Mouse (Mus musculus) layer of hippocampus, adult 8-10 months (tissue): ENCODE data around the gene Man2a1. TPM values are rescaled to one million over a fixed set of nuclear protein-coding genes. Genes with fewer than 3 reads are reported as not detected.

Source experiments
- DNase-seq, 2 experiments: peaks; one replicate each; pipeline ENCODE4 v3.0.0; 2022; ENCODE audit warnings: low spot score in 2 of 2
- total RNA-seq, 4 experiments: library from RNA; stranded (reverse); gene quantifications; 2 replicates each; pipeline ENCODE4 v1.2.4; 2022

Gene Man2a1
- total RNA-seq, 4 experiments from 2014 or later, result 15.4 to 19.8 (median 16.4) TPM

DNA sequence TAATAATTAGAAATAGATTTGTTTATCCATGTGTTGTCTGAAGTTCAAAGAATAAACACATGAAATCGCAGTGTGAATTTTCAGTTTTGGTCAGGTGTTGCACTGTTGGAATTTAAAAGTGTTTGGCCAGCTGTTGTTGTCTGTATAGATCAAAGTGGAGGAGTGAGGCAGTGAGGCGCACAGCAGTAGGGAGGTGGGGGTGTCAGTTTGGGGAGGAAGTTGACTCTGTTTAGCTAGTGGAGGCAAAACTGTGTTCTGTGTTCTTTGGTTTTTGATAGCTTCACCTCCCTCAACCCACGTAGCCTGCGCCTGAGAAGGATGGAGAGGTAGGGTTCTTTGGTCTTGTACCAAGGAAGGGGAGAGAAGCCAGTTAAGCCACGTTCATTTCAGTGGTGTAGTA is 28.3 kb downstream of the Man2a1 start:
- DNase-seq, result no peak

DNA sequence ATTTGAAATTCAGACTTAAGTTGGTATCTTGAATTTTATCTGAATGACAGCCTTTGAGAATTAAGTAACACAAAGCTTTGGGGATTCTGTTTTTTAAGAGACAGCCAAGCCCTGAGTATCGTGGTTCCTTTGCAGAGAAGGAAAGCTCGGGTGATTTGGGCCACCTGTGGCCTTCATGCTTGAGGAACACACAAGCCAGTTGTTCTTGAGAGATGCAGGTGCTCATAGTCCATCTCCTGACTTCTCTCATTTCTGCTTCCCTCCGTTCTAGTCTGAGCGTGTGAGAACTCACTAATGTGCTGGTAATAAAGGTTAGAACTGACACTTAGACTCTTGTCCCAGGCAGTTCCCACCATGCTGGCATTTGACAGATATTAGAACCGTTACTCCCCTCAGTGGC is 28.9 kb downstream of the Man2a1 start:
- no peak for DNase-seq

DNA sequence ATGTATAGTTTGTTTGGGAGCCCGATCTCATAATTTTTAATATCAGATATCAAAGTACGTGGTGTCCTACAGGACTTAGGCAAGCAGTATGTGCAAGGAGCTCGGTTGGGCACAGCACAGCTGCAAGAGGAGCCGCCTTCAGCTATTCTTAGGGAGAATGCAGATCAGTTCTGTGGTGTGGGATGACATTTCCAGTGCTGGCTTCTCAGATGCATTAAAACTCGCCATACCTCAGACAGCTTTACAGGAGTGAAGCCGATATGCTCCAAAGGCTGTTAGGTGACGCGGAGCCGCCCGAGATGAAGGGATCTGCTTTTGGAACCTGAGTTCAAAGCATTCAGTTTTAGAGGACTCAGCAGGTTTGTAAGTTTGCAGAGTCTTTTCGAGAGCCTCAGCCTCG is 30.0 kb downstream of the Man2a1 start:
- no peak for DNase-seq

DNA sequence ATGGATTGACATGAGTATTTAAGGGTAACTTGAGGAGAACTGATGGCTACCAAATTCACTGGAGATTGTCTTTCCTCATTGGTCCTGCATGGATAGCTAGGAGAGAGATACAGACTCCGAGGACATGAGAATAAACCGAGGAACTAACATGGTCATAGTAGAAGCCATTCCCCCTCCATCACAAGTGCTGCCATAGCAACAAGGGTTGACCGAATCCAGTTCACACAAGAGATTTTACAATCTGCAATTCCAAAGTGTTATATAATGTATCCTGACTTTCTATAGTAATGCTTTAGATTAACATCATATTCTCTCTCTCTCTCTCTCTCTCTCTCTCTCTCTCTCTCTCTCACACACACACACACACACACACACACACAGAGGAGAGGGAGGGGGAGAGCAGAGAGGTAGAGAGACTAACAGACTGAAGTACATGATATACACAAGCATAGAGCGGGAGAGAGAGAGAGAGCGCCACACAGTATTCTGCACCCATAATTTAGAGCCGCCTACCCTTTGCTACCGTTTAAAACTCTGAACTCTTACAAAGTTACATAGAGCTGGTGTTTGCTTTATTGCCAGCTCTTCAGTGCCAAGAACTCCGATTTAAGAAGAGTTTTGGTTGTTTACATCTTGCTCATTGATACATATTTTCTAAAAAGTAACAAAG is 37.5 kb downstream of the Man2a1 start:
- DNase-seq, result no peak

DNA sequence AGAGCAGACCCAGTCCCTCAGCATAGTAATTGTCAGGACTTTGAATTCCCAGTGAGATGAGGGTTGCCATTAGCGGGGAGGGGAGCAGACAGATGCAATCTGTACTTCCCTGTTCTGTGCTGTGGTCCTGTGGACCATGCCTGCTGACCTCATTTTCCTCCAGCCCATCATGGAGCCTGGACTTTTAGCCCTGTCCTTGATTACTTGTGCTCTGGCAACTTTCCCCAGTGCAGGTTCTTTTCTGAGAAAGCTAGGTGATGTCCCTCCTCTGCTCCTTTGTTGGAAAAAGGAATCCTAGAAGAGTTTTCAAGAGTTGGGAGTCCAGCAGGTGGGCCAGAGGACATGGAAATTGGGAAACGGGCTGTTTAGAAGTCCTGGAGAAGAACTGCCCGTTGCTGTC is 40.8 kb downstream of the Man2a1 start:
- no peak for DNase-seq

DNA sequence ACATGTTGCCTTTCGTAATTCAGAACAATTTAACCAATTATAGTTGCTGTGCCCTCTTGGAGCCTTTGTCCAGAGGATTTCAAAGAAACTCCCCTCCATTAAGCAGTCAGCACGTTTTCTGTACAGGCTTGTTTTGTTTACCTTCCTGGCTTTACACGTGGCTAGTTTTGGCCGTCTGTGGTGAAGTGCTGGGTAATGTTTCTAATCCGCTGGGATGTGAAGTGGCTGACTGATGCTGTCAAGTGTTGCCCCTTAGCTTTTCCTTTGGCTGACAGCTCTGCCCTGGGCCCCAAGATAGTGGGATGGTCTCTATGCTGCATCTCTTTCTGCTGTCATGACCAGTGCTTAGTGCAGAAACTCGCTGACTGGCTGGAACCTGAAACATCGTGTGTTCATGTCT is 43.1 kb downstream of the Man2a1 start:
- DNase-seq, result no peak

DNA sequence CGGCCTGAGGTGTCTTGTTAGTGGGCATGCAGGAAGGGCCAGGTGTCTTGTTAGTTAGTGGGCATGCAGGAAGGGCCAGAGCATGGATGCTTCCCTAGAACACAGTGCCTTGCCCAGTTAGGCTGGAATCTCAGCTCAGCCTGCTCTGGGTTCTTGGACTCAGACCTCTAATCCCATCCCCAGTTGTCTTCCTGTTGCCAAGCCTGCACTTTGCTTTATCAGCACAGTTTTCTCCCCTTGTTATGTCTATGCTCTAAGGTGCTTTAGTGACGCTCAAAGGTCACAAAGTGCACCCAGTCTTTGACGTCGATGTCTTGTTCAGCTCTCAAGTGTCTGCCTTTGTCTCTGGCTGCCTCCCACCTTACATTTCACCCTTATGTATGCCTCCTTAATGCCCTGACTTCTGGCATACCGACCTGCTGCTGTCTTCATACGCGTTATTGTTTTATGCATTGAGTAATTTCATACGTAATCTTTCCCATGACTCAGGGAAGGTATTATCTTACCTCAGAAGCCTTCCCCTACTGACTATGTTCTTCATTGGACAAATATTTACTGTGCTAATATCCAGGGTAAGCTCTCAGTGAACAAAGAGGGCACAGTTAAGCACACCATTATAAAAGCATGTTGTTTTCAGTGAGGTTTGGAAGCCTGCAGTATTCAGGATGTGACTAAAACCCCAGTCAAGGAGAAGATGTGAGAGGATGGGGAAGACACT is 44.5 kb downstream of the Man2a1 start:
- DNase-seq, result no peak

DNA sequence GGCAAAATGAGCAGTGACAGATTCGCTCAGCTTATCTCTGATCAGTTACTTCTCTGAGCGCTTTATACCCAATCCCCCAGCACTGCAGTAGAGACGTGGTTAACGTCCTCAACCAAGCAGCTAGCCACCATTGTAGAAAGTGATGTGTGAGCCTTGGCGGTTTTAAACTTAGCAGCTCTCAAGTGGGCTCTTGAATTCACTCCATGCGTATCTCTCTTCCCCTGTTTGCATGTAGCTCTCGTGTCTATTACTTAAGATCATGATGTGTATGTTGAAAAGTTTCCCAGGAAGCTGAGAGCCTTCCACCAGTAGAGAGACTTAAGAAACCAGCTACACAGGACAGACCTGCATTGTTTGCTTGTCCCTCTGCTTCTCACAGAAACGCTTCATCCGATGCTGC is 46.9 kb downstream of the Man2a1 start:
- no peak for DNase-seq

DNA sequence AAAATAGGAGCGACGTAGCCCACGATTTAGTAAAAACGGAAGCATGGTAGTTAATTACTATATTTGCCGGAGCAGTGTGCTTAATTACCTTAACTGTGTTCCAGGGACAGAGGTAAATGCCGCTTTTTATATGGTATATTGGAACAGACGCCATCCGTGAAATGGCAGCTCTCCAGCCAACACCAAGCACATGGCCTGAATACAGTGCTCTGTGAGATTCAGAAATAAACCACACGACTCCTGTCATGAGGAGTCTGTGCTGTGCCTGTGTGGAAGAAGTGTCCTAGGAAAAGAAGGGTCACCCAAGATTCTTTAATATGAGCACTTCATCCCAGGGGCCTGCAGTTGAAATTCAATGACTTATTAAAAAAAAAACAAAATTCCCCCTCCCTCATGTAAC is 50.2 kb downstream of the Man2a1 start:
- no peak for DNase-seq

DNA sequence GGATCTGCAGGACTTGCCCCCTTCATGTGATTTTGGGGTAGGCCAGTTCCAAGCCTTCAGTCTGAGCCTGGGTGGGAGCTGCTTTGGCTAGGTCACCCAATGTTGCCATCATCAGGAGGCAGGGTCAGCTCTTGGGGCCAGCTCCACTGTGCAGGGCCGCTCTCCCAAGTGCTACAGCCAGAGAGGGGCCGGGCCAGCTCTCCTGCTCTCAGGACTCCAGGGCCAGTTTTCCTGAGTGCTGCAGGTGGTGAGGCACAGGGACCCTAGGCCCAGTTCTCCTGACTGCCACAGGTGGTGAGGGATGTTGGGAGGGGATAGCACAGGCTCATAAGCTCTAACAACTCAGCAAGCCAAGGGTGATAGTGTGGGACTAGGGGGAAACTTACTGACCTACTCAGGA is 53.1 kb downstream of the Man2a1 start:
- no peak for DNase-seq

DNA sequence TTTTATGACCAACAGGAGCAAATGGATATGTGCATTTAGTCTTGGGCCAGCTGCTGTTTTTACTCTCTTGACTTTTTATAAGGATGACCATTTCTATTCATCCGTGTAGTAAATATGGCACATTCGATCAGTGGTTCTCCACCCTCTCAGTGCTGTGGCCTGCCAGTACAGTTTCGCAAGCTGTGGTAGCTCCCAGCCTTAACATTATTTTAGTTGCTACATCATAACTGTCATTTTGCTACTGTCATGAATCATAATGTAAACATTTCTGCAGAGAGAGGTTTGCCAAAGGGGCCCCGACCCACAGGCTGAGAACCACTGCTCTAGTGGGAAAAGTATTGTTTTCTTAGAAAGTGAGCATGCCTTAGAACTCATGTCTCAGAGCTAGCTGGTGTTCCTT is 59.1 kb downstream of the Man2a1 start:
- no peak for DNase-seq

DNA sequence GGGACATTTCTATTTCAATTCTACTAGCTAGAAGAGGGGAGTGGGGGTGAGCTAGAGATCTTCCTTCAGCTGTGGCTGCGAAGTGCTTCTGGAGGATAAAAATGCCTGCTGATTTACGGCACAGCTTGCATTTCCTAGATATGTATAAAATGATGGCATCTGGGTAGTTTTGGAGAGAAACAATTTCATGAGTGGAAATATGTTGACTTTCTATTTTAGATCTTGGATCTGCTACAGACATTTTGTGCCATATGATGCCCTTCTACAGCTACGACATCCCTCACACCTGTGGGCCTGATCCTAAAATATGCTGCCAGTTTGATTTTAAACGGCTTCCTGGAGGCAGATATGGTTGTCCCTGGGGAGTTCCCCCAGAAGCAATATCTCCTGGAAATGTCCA is 66.0 kb downstream of the Man2a1 start:
- DNase-seq, result peak in 1 of 2 experiments; percentile 20

DNA sequence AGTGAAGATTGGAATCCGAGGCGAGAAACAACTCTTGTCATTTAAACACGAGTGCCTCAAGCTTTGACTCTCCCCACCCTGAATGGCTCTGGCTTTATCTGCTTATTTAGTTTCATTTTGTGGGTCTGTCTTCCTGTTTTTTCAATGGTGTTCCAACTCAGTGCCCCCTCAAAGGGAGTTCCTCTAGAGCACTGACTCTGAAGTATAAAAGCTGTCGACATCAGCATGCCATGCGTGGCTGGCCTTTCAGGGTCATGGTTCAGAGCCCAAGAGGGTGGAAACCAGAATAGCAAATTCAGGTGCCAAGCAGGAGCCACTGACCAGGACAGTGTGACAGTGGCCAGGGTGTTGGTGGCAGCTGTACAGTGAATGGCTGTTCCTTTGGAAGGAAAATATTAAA is 68.0 kb downstream of the Man2a1 start:
- no peak for DNase-seq

DNA sequence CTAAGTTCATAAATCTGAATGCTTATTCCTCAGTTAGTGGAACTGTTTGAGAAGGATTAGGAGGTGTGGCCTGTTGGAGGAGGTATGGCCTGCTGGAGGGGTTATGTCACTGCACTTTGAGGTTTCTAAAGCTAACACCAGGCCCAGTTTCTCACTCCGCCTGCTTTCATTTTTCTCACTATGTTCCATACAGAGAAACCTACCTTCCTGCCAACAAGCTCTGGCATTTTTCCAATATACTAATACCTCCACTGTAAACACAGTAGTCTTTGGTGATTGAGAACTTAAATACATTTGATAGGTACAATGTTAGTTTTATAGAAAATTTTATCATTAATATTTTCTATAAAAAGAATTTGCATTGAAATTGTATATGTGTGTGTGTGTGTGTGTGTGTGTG is 73.9 kb downstream of the Man2a1 start:
- no peak for DNase-seq

DNA sequence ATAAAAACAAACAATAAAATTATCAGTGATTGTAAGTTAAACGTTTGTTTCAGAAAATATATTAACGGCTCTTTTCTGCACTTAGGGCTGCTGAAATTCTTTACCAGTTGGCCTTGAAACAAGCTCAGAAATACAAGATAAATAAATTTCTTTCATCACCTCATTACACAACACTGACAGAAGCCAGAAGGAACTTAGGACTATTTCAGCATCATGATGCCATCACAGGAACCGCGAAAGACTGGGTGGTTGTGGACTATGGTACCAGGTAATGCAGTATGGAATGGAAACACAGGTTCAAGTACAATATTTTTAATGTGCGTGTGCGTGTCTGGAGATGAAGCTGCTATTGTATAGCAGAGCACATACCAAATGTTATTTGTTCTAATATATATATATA is 74.4 kb downstream of the Man2a1 start:
- no peak for DNase-seq

DNA sequence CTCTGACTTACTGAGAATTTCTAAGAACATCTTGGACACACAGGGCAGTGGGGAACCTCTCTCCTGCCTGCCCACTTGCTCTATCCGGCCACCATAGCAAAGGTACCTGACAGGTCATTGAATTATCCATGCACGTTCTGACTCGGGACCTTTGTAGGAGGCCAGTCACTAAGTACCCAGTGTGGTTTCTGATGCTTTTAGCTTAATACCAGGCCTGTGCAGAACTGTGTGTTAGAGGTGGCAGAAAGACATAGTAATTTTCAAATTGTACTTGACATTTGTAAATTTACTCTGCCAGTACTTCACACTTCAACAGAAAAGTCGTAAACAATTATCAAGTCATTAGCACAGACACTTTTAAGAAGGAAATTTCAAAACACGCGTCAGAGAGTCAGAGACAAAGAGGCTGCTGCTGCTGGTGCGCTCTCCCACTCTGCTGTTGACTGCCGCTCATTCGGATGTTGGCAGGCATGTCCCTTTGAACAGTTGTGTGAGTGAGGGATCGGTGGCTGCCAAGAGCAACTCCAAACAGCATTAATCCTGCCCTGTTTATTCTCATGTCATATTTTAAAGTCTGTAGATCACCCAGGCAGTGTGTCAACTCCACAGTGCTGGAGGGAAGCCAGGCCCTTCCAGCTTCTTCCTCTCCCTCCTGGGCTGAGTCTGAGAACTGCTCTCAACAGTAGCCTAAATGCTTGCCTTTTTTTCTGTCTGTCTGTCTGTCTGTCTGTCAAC is 76.4 kb downstream of the Man2a1 start:
- peak; percentile 43 to 52 for DNase-seq

DNA sequence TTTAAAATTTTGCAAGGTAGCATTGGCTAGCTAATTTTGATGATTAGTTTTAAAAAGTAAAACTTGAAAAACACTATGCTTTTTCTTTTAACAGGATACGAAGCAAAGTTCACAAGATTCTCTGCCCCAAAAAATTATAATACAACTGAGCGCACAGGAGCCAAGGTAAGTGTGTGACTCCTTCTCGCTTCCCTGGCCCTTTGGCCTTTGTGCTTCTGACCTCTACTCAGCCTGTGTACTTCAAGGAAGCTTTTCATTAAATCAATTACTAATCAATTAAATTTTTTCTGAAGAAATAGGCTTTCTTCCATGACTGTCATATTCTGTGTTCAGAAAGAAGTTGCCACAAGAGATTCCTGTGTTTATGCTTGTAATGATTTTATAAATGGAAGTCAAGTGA is 80.9 kb downstream of the Man2a1 start:
- no peak for DNase-seq

DNA sequence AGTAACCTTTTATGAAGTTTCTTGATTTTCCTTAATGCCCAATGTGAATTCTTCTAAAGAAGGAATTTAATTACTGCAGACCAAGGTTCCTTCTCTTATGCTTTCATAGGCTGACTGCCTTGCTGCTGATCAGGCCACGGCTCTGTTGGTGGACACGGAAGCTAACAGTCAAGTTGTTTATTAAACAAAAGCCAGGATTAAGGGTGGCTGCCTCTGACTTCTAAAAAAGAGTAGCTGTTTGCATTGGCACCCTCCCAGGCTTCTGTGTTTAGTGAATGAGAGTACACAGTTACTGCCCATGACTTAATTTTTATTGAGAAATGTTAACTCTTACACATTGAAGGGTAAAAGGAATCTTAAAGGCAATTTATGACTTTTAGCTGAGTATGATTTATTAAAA is 81.4 kb downstream of the Man2a1 start:
- no peak for DNase-seq

DNA sequence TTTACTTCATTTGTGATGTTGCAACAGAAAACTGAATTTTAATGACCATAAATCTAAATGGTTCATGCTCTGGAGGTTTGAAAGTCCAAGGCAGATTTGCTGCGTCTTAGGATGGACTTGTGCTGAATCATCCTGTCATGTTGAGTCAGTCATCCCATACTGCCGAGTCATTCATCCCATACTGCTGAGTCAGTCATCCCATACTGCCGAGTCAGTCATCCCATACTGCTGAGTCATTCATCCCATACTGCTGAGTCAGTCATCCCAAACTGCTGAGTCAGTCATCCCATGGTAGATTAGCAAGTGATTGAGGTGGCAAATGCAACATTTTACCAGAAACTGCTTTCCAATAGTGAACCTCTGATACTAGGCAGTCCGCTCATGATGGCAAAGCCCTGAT is 83.6 kb downstream of the Man2a1 start:
- no peak for DNase-seq

DNA sequence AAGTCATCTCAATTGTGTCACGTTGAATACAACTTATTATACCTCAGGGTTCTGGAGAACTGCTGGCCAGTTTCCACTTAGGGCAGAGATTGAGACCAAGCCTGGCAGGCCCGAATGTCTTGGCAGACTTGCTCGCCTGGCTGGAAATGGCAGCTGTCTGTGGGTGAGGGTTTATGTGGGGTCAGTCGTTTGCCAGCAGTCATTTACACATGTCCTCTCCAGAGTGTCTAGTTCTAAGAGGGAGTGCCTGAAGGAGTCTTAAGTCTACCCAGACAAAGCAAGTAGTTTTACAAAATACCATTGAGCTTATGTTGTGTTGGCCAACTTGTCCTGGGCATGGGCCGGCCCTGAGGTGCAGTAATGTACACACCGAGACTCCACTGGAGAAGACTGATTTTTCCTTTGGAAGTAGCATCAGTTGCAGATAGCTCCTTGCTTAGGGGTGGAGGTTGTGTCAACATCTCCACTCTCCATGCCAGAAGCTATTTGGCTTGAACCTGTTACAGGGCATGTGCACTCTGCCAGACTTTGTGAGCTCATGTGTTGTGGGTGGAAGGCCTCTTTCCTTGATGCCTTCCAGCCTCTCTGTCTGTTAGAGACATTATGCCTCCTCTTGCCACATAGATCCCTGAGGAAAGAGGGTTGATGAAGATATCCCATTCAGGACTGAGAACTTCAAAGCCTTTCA is 84.8 kb downstream of the Man2a1 start:
- peak in 1 of 2 experiments; percentile 13 for DNase-seq

DNA sequence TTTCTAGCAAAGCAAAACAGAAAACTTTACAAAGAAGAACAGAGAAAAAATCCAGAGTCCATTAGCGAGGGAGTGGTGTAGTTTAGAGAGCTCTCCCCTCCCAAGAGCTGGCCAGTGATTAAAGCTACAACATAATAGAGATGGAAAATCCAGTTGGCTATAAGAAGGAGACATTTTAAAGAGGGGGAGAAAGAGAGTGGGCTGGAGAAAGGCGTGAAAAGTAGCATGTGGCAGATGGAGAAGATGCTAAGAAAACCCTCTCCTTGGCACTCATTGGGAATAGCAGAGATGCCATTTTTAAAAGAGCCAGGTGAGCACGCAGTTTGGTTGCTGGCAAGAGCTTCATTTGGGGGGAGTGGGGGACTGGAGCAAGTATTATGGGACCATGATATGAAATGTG is 89.1 kb downstream of the Man2a1 start:
- no peak for DNase-seq

DNA sequence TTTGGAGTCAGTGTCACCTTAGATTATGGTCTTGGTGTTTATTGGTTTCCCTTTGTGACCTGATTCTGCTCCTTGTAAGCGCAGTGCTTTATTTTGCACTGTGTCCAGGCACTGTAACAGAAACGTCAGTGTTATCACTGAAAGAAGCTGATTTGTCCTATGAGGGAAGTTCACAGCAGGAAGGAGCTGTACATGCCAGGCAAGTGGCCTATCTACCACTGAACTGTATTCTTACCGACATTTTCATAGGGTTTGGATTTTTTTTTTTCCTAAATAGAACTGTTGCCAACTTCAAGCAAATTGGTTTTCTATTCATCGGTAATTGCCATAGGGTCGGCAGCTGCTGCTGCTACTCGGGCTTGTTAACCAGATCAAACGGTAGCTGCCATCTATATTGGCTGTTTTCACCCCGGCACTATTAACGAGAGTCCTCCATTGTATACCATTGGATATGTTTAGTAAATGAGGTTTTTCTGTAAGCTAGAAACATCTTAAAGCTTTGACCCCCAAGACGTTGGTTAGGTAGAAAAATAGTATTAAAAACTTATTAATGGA is 96.8 kb downstream of the Man2a1 start:
- no peak for DNase-seq
